Mouse (Mus musculus) cerebellum, adult 9-10 months (tissue): ENCODE measurements around the gene Bpi.

Experiments used
- DNase-seq: peaks from one replicate; pipeline ENCODE4 v3.0.0; 2022

Gene Bpi

DNA sequence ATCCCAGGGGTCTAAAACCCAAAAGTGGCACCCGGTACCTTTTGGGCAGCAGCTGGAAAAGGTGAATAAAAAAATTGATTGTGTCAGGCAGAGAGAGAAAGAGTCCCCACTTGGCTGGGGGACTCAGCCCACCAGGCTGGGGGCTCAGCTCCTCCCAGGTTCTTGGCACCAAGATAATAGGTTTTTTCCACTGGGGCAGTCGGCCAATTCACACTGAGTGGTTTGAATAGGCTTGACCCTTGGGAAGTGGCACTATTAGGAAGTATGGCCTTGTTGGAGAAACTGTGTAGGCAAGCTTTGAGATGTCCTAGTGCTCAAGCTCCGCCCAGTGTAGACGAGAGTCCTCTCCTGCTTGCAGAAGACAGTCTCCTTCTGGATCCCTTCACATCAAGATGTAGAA, 41.8 kb downstream of the Bpi start:
- DNase-seq, result no peak

DNA sequence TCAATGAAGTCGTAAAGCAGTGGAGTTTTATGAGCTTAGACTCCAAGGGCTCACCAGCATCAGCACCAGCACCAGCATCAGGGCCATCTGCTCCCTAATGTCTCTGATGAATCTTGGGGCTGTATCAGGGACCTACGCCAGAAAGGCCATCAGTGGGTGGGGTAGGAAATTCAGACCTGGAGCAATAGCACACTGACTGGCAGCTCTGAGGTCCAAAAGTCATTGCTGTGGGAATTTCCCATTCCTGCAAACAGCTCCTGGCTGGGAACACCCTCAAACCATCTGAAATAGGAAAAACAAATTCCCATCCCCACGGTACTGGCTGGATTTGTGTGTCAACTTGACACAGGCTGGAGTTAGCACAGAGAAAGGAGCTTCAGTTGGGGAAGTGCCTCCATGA, 44.9 kb downstream of the Bpi start:
- DNase-seq, result no peak

DNA sequence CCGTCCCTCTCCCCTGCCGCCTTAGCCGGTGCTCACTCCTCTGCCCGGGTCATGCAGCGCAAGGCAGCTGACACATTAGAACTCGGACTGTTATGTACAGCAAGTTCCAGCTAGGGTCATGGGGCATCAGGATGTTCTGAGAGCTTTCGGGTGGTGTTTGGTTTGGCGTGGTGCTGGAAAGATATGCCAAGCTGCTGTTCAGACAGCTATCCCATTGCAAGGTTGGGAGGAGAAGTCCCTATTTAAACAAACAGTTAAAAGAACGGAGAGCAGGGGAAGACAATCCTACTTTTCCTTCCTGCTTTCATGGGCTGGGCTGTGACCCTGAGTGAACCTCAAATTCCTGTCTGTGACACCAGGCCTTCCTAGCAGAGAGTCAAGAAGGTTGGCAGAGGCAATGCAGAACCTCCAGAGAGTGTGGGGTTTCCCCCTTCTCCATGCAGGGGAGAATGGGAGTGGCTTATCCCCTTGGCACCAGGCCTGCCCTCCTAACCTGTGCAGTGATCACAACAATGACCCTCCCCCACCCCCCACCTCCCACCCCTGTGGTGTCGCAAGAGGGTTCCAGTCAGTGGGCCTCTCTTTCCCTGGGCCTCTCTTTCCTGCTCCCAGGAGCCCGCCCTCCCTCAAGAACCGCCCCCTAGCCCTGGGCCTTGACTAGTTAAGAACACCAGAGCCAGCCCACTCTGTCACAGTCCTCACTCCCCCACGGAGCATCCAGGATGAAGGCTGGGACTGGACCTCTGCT, 48.2 kb downstream of the Bpi start, which contains the start of gene Lbp:
TSS of gene Lbp (plus strand) at position 546 of the 748 bp plus-strand sequence.
- DNase-seq, result no peak

DNA sequence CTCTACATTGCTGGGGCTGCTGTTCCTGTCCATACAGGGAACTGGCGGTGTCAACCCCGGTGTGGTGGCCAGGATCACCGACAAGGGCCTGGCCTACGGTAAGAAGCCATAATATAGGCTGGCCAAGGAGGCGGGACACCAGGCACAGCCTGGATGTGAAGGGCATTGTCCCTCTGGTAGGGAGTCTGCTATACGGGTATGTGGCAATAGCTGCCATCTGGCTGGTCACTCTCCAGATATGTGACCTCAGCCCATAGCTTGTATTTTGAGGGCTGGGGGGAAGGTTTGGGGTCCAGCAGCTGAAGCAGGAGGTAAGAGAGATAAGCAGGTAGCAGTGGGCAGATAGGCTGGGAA, 48.8 kb downstream of the Bpi start:
- DNase-seq, result no peak

DNA sequence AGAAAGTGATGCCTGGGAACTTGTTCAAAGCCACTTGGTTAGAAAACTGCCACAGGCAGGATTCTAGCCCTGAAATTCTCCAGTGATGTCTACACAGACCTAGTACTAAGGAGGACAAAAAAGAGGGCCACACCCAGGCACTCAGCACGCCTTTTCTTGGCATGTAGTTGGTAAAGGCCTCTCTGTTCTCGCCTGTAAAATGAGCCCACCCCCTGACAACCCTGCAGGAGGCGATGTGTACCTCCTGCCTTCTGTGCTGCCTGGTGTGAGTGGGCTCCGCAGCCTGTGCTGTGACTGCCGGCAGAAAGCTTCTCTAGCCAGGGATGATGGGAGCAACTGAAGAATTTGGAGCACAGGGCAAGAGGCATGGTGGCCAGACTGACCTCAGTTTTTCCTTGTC, 50.4 kb downstream of the Bpi start:
- DNase-seq, result no peak

DNA sequence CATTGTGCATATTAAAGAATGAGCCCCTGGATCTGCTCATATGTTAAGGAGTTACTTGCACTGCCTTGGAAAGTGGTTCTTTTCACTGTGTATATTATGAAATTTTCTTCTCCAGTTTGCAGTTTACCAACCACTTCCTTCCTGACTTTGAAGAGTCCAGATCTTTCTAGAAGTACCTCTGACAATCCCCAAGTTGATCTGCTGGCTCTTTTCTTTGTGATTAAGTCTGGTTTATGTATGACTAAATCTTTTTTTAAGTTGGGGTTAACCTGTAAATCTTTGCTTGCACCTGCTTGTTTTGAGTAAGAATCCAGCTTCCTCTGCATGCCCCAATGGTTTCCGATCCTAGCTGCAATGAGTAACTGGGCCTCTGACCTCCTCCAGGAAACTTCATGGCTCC, 55.2 kb downstream of the Bpi start:
- DNase-seq, result no peak

DNA sequence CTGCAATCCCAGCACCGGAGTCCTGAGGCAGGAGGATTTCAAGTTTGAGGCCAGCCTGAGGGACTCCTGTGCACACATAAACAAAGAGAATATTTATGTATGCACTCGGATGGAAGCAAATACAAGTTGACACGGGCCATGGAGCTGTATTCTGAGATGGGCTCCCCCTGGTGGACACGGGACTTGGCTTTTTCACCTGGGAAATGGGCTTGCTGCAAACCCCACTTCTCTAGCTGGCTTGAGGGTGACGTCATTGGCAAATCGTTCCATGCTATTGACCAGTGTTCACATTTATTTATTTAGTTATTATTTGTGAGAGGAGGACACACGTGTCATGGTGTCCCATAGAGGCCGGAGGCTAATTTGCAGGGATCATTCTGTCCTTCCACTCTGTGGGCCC, 58.5 kb downstream of the Bpi start:
- DNase-seq, result no peak

DNA sequence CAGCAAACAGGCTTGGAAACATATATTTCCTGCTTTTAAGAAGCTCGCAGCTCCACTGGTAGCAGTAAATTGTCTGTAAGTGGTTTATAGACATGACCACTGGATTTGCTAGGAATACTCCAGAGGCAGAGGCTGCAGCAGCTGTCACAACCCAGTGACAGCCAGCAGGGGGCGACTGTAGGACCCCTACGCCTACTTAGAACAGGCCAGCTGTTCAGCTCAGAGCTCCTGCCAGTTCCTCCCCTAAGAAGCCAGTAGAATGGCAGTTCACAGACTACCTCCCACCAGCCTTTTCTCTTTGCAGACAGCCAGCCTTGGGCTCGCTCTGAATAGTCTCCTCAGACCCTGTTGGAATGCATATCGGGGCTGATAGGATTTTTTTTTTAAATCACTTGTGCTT, 59.1 kb downstream of the Bpi start:
- DNase-seq, result no peak

DNA sequence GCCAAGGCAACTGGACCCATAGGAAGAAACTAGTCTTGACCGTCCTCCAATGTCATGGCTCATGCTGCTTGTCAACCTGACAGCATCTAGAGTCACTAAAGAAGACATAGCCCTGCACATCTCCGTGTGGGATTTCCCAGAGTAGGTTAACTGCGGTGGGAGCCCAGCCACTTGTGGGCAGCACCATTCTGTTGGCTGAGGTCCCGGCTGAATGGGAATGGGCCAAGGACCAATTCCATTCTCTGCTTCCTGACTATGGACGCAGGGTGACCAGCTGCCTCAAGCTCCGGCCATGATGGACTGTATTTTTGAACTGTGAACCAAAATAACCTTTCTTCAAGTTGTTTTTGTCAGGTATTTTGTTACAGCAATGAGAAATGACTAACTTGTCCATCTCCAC, 63.7 kb downstream of the Bpi start:
- no peak for DNase-seq

DNA sequence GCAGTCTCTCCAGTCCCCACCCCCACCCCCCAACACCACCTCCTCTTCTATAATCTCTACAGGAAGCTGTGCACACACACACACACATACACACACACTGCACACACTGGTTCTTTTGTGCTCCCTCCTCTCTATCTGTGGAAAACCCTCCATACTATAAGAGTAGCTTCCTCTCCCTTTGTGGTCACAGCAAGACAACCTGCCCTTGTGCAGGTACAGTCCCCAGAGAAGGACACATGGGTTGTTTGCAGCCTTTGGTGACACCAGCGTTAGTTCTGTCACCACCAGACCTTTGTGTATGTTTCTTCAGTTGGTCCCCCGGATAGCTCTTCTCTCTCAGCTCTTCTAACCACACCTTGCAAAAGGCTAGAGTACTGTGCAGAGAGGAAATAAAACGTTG, 65.0 kb downstream of the Bpi start:
- no peak for DNase-seq

DNA sequence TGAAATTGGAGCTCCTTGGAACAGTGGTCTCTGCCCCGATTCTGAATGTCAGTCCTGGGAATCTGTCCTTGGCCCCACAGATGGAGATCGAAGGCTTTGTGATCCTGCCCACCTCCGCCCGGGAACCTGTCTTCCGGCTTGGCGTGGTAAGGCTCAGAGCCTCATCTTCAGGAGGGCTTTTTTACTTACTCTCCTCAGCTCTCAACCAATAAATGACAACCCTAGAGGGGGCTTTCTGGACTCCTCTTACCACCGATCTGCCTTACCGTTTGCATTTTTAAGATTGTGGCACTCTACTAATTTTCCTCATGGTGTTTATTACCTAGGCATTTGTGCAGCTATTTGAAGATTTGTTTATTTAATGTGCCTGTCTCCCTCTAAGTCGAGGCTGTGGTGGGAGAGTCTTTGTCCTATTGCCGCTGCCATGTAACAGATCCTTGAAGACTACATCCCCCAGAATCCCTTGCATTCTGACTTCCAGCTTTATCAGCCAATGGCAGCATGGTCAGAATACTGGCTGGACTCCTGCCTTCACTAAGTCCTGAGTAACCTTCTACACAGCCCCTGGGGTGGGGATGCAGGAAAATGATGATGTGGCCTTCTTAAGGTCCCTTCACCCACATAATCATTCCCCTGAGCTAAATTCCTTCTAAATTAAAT, 66.8 kb downstream of the Bpi start:
- DNase-seq, result peak; percentile 20

DNA sequence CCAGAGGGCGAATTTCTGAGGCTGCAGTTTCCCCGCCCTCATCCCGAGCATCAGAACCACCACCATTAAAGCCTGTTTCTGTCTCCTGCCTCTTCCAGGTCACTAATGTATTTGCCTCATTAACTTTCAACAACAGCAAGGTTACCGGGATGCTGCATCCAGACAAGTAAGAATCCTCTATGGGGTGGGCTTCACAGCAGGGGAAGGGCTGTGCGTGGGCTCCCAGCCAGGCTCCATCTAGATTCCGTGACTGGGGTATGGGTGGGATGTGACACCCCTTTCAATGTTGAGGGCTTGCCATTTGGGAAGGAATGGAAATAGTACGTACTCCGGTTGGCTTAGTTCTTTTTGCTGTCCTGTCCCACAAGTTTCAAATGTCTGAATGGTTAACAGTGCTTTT, 67.7 kb downstream of the Bpi start:
- no peak for DNase-seq
